Mouse (Mus musculus): ENCODE measurements around the gene Scgb1a1. TPM values are rescaled to one million over a fixed set of nuclear protein-coding genes. Genes with fewer than 3 reads are reported as not detected.

Gene Scgb1a1
- polyA plus RNA-seq, 1 experiment from 2014 or later, result not detected

DNA sequence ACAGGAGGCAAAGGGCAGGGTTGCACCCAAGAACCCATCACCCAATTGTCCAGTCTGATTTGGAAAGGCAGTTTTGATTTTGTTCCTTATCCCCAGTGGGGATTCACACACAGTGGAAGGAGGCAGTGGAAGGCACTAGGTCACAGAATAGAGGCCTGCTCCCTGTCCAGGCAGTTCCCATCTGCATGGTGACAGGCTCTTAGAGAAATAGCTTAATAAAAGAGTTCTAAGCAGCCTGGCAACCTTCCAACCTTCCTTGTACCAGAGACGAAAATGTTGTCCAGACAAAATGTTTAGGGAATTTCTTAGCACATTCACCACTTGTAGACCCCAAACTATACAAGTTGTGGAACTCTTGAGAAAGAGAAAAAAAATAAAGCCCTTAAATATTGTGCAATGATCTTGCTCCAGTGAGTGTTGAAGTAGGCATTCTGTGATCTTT, 39.8 kb downstream of the Scgb1a1 start:
- peaks cover 2% of the 10 kb centered on the region; the same call in 1 of the 2 replicates for H3K4me1 ChIP-seq (ENCODE audit: control insufficient read depth, insufficient read depth, low read length)
- ATAC-seq (ENCODE audit: insufficient number of reproducible peaks, low FRiP score, low TSS enrichment, low read depth), result no peak
- no peaks in the 10 kb centered on the region for H3K9me3 ChIP-seq (ENCODE audit: control insufficient read depth, low read length)
- H3K9ac ChIP-seq (ENCODE audit: low read length), result no peak overlapping the region
- DNase-seq (ENCODE audit: low spot score), result no peak
- no peak overlapping the region for H3K4me3 ChIP-seq (ENCODE audit: low read depth, low read length)
- H3K27me3 ChIP-seq (ENCODE audit: control insufficient read depth, insufficient read depth, low read length), result no peaks in the 10 kb centered on the region
- no peak overlapping the region for H3K27ac ChIP-seq (replicated peaks; ENCODE audit: low read depth, low read length)
- 63% methylated on average over 1 of the region's 1 CpGs for WGBS
- H3K36me3 ChIP-seq (ENCODE audit: control insufficient read depth, insufficient read depth, low read length), result no peaks in the 10 kb centered on the region
- H3K4me2 ChIP-seq (ENCODE audit: low read depth, severe bottlenecking), result no peak overlapping the region

DNA sequence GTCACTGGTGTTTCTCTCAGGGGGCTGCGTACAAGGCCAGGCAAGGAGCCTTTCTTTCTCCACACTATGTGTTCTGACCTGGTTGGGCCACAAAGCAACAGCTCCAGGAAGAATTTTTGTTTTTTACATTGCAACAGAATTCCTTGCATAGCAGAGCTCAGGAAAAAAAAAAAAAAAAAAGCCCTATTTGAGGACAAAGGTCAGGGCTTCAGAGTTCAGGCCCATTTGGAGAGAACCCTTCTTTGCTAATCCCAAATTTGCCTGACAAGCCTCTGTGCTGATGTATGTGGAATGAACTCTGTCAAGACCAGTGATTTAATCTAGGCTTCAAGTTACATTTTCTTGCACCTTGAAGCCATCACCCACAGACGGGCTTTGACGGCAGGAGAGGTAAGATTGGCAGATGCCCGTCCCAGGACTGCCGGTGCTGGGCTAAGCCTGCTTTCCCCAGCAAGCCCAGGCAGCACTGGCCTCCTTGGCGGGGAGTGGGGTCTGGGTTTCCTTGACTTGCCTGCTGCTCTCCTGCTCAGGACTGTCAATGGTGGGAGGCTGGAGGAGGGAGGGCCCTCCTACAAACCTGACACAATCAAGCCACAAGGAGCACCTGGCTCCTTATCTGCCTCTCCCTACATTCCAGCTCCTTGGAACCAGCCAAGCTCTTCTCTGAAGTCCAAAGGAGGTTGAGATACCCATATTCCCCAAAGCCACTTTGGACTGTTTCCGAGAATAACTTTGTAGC, 40.4 kb downstream of the Scgb1a1 start:
- WGBS, result 65% methylated on average over 7 of the region's 7 CpGs
- ATAC-seq (ENCODE audit: insufficient number of reproducible peaks, low FRiP score, low TSS enrichment, low read depth), result no peak

DNA sequence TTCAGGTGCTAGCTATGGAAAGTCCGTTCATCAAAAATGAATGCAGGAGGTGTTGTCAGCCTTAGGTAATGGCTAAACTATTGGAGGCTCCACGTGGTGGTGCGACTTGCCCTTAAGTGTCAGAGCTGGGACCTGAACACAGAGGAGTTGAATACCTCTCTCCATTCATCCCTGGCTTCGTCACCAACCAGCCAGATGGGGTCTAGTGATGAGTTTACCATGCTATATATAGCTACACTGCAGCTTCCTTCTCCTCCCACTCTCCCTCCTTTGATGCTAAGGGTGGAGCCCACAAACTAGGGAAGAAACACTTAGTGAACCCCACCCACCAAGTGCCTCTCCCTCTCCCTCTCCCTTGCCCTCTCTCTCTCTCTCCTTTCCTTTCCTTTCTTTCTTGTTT, 43.5 kb downstream of the Scgb1a1 start:
- no peak overlapping the region for H3K4me2 ChIP-seq (ENCODE audit: low read depth, severe bottlenecking)
- H3K4me1 ChIP-seq (ENCODE audit: control insufficient read depth, insufficient read depth, low read length), result no peaks in the 10 kb centered on the region
- no peak overlapping the region for H3K27ac ChIP-seq (replicated peaks; ENCODE audit: low read depth, low read length)
- H3K4me3 ChIP-seq (ENCODE audit: low read depth, low read length), result no peak overlapping the region
- DNase-seq (ENCODE audit: low spot score), result no peak
- H3K27me3 ChIP-seq (ENCODE audit: control insufficient read depth, insufficient read depth, low read length), result no peaks in the 10 kb centered on the region
- no peaks in the 10 kb centered on the region for H3K36me3 ChIP-seq (ENCODE audit: control insufficient read depth, insufficient read depth, low read length)
- H3K9me3 ChIP-seq (ENCODE audit: control insufficient read depth, low read length), result no peaks in the 10 kb centered on the region
- H3K9ac ChIP-seq (ENCODE audit: low read length), result no peak overlapping the region
- WGBS, result 80% methylated on average over 4 of the region's 4 CpGs
- no peak for ATAC-seq (ENCODE audit: insufficient number of reproducible peaks, low FRiP score, low TSS enrichment, low read depth)

More for the DNA sequence above, 40.4 kb downstream of the Scgb1a1 start:
- Histone ChIP-seq H3K27ac (replicated peaks; ENCODE audit: low read depth, low read length) (no peak overlapping the region), H3K27me3 (ENCODE audit: control insufficient read depth, insufficient read depth, low read length) (no peaks in the 10 kb centered on the region), H3K9ac (ENCODE audit: low read length) (no peak overlapping the region), H3K36me3 (ENCODE audit: control insufficient read depth, insufficient read depth, low read length) (no peaks in the 10 kb centered on the region), H3K4me3 (ENCODE audit: low read depth, low read length) (no peak overlapping the region), H3K4me2 (ENCODE audit: low read depth, severe bottlenecking) (no peak overlapping the region), H3K9me3 (ENCODE audit: control insufficient read depth, low read length) (no peaks in the 10 kb centered on the region), H3K4me1 (ENCODE audit: control insufficient read depth, insufficient read depth, low read length) (no peaks in the 10 kb centered on the region)
- no peak for DNase-seq (ENCODE audit: low spot score)

DNA sequence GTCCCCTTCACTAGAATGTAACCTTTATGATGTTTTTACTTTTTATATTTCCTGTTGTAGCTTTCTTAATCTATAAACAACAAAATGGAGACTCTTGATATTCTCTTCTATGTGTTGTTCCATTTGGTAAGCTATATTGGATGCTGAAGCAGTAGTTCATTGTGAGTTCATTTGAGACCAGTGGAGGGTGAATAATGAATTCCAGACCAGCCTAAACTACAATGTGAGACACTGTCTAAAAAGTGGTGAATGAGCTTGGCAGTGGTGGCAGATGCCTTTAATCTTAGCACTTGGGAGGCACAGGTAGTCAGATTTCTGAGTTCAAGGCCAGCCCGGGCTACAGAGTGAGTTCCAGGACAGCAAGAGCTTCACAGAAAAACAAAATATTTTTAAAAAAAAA, 44.6 kb downstream of the Scgb1a1 start:
- Histone ChIP-seq H3K27ac (replicated peaks; ENCODE audit: low read depth, low read length) (no peak overlapping the region), H3K36me3 (ENCODE audit: control insufficient read depth, insufficient read depth, low read length) (no peaks in the 10 kb centered on the region), H3K27me3 (ENCODE audit: control insufficient read depth, insufficient read depth, low read length) (no peaks in the 10 kb centered on the region), H3K9me3 (ENCODE audit: control insufficient read depth, low read length) (no peaks in the 10 kb centered on the region), H3K4me1 (ENCODE audit: control insufficient read depth, insufficient read depth, low read length) (no peaks in the 10 kb centered on the region), H3K9ac (ENCODE audit: low read length) (no peak overlapping the region), H3K4me2 (ENCODE audit: low read depth, severe bottlenecking) (no peak overlapping the region), H3K4me3 (ENCODE audit: low read depth, low read length) (no peak overlapping the region)
- no peak for ATAC-seq (ENCODE audit: insufficient number of reproducible peaks, low FRiP score, low TSS enrichment, low read depth)
- WGBS, result 81% methylated on average over 1 of the region's 1 CpGs
- no peak for DNase-seq (ENCODE audit: low spot score)

DNA sequence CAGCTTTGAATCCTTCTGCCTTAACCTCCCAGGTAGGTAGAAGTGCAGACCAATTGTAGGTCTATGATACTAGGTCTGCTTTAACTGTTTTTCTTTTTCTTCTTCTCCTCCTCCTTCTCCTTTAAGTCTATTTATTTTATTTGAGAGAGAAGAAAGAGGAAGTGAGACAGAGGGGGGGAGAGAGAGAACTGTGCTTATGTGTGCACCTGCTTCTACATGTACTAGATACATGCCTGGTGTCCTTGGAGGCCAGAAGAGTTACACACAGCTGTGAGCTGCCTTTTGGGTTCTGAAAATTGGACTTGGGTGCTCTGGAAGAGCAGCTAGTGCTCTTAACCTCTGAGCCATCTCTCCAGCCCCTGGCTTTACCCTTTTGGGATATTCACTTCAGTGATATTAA, 46.7 kb downstream of the Scgb1a1 start:
- H3K4me1 ChIP-seq (ENCODE audit: control insufficient read depth, insufficient read depth, low read length), result no peaks in the 10 kb centered on the region
- no peaks in the 10 kb centered on the region for H3K27me3 ChIP-seq (ENCODE audit: control insufficient read depth, insufficient read depth, low read length)
- no peak overlapping the region for H3K9ac ChIP-seq (ENCODE audit: low read length)
- H3K4me3 ChIP-seq (ENCODE audit: low read depth, low read length), result no peak overlapping the region
- H3K9me3 ChIP-seq (ENCODE audit: control insufficient read depth, low read length), result no peaks in the 10 kb centered on the region
- ATAC-seq (ENCODE audit: insufficient number of reproducible peaks, low FRiP score, low TSS enrichment, low read depth) (no peak), DNase-seq (ENCODE audit: low spot score) (no peak)
- no peak overlapping the region for H3K4me2 ChIP-seq (ENCODE audit: low read depth, severe bottlenecking)
- H3K27ac ChIP-seq (replicated peaks; ENCODE audit: low read depth, low read length), result no peak overlapping the region
- H3K36me3 ChIP-seq (ENCODE audit: control insufficient read depth, insufficient read depth, low read length), result no peaks in the 10 kb centered on the region

DNA sequence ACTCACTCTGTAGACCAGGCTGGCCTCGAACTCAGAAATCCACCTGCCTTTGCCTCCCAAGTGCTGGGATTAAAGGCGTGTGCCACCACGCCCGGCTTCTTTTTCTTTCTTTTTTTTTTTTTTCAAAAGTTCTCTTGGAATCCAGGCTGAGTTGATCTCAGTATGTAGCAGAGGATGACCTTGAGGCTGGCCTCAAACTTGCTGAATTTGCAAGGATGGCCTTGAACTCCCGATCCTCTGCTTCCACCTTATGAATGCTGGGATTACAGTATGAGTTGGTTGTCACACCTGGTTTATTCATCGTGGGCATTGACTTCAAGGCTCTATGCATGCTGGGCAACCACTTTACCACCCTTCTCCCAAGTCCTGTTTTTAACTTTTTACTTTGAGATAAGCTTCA, 47.1 kb downstream of the Scgb1a1 start:
- Histone ChIP-seq H3K4me1 (ENCODE audit: control insufficient read depth, insufficient read depth, low read length) (no peaks in the 10 kb centered on the region), H3K9me3 (ENCODE audit: control insufficient read depth, low read length) (no peaks in the 10 kb centered on the region), H3K27me3 (ENCODE audit: control insufficient read depth, insufficient read depth, low read length) (no peaks in the 10 kb centered on the region), H3K27ac (replicated peaks; ENCODE audit: low read depth, low read length) (no peak overlapping the region), H3K36me3 (ENCODE audit: control insufficient read depth, insufficient read depth, low read length) (no peaks in the 10 kb centered on the region), H3K4me2 (ENCODE audit: low read depth, severe bottlenecking) (no peak overlapping the region), H3K4me3 (ENCODE audit: low read depth, low read length) (no peak overlapping the region), H3K9ac (ENCODE audit: low read length) (no peak overlapping the region)
- DNase-seq (ENCODE audit: low spot score), result no peak
- 92% methylated on average over 6 of the region's 6 CpGs for WGBS
- ATAC-seq (ENCODE audit: insufficient number of reproducible peaks, low FRiP score, low TSS enrichment, low read depth), result no peak

DNA sequence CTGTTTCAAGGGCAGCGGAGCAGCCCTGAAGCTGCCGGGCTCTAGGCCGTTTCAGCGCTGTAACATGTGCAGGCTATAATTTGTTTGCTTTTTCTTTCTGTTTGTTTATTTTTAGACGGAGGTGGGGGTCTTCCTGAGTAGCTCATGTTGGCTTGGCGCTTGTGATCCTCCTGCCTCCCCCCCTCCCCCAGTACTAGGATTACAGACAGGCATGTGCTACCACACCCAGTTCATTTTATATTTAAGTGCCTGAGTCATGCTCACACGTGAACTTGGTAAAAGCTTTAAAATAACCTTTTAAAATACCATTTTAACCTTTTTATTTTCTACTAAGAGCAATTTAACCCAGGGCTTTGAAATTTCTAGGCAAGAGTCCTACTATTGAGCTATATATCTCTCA, 47.8 kb downstream of the Scgb1a1 start:
- Histone ChIP-seq H3K27ac (replicated peaks; ENCODE audit: low read depth, low read length) (no peak overlapping the region), H3K36me3 (ENCODE audit: control insufficient read depth, insufficient read depth, low read length) (no peaks in the 10 kb centered on the region), H3K9me3 (ENCODE audit: control insufficient read depth, low read length) (no peaks in the 10 kb centered on the region), H3K4me1 (ENCODE audit: control insufficient read depth, insufficient read depth, low read length) (no peaks in the 10 kb centered on the region), H3K9ac (ENCODE audit: low read length) (no peak overlapping the region), H3K27me3 (ENCODE audit: control insufficient read depth, insufficient read depth, low read length) (no peaks in the 10 kb centered on the region), H3K4me3 (ENCODE audit: low read depth, low read length) (no peak overlapping the region), H3K4me2 (ENCODE audit: low read depth, severe bottlenecking) (no peak overlapping the region)
- DNase-seq (ENCODE audit: low spot score), result no peak
- ATAC-seq (ENCODE audit: insufficient number of reproducible peaks, low FRiP score, low TSS enrichment, low read depth), result no peak
- WGBS, result 62% methylated on average over 7 of the region's 7 CpGs

DNA sequence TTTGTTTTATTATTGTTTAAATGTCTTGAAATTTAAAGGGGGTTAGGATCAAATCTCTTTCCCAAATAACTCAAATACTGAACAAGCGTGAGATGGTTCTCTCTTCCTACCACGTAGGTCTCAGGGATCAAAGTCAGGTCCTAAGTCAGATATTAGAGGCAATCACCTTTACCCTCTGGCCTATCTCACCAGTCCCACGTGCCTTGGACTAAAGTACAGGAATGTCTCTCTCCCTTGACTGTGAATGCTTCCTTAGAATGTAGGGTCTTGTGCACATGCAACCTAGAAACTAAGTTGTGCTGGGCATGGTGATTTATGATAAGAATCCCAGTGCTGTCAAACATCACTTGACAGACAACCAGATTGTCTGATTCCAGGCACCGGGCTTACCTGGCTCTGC, 48.5 kb downstream of the Scgb1a1 start:
- H3K4me2 ChIP-seq (ENCODE audit: low read depth, severe bottlenecking), result no peak overlapping the region
- H3K36me3 ChIP-seq (ENCODE audit: control insufficient read depth, insufficient read depth, low read length), result no peaks in the 10 kb centered on the region
- H3K4me3 ChIP-seq (ENCODE audit: low read depth, low read length), result no peak overlapping the region
- no peaks in the 10 kb centered on the region for H3K9me3 ChIP-seq (ENCODE audit: control insufficient read depth, low read length)
- no peaks in the 10 kb centered on the region for H3K27me3 ChIP-seq (ENCODE audit: control insufficient read depth, insufficient read depth, low read length)
- no peak overlapping the region for H3K9ac ChIP-seq (ENCODE audit: low read length)
- H3K4me1 ChIP-seq (ENCODE audit: control insufficient read depth, insufficient read depth, low read length), result no peaks in the 10 kb centered on the region
- no peak overlapping the region for H3K27ac ChIP-seq (replicated peaks; ENCODE audit: low read depth, low read length)
- WGBS, result 72% methylated on average over 4 of the region's 4 CpGs
- DNase-seq (ENCODE audit: low spot score), result no peak
- ATAC-seq (ENCODE audit: insufficient number of reproducible peaks, low FRiP score, low TSS enrichment, low read depth), result no peak

DNA sequence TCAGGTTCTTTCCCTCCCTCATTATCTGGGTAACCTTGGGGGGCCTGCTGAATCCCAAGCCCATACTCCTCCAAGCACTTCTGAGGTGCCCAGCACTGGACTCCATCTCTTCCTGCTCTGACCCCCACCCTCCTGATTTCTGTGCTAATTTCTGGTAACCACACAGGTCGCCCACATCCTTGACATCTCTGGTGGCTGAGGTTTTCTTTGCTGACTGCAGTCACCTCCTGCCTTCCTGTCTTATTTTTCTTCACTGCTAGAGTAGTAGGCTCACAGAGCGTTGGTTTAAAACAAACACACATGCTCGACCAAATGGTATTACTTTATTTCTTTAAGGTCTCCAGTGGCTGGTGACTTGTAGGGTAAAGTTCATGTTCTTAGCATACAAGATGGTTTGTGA, 49.6 kb downstream of the Scgb1a1 start:
- Histone ChIP-seq H3K4me1 (ENCODE audit: control insufficient read depth, insufficient read depth, low read length) (no peaks in the 10 kb centered on the region), H3K9ac (ENCODE audit: low read length) (no peak overlapping the region), H3K27ac (replicated peaks; ENCODE audit: low read depth, low read length) (no peak overlapping the region), H3K4me3 (ENCODE audit: low read depth, low read length) (no peak overlapping the region), H3K27me3 (ENCODE audit: control insufficient read depth, insufficient read depth, low read length) (no peaks in the 10 kb centered on the region), H3K9me3 (ENCODE audit: control insufficient read depth, low read length) (no peaks in the 10 kb centered on the region), H3K4me2 (ENCODE audit: low read depth, severe bottlenecking) (no peak overlapping the region), H3K36me3 (ENCODE audit: control insufficient read depth, insufficient read depth, low read length) (no peaks in the 10 kb centered on the region)
- DNase-seq (ENCODE audit: low spot score), result no peak
- 64% methylated on average over 3 of the region's 3 CpGs for WGBS
- no peak for ATAC-seq (ENCODE audit: insufficient number of reproducible peaks, low FRiP score, low TSS enrichment, low read depth)

All from limb, embryonic 11.5 days (tissue).